In genomic region chr7:12949032-12949871, GRCm38 (mm10) we compare ENCODE assay signal across 8 mouse cellular contexts. TPM values are rescaled to one million over a fixed set of nuclear protein-coding genes. Genes with fewer than 3 reads are reported as not detected.
A peak's percentile ranks its signal among the peaks of the same experiment; 100 is the strongest.
DNase-seq lines count a peak whose midpoint lies in the region; ATAC-seq and TF ChIP-seq lines count a peak whose summit lies in the region.

No protein-coding gene starts in this region.

- H3K27ac ChIP-seq in CH12.LX (ENCODE audit: insufficient read depth, low read depth) = peak overlapping the region; percentile 33
- H3K27ac ChIP-seq in forebrain, embryonic 12.5 days = peak overlapping the region; percentile 86
- peak overlapping the region; percentile 69 for H3K27ac ChIP-seq in liver, postnatal 0 days (ENCODE audit: low read depth)
- peak overlapping the region; percentile 95 for H3K27ac ChIP-seq in neural tube, embryonic 14.5 days (ENCODE audit: low read depth, low read length)

- TF ChIP-seq CTCF in CH12.LX (conservative IDR thresholded peaks at IDR 0.05 in 1 of 2, IDR thresholded peaks at IDR 0.05 in 1 of 2; ENCODE audit: low read depth in 2 of 2, low read length in 2 of 2) = no peak
- TF ChIP-seq CTCF in liver, postnatal 0 days (IDR thresholded peaks at IDR 0.05; ENCODE audit: low read depth) = peak; percentile 20; the same call in 1 of the 2 replicates

- TF ChIP-seq EP300 in CH12.LX (IDR thresholded peaks at IDR 0.05; ENCODE audit: low read length) = no peak
- peak; percentile 36; the same call in 1 of the 2 replicates for TF ChIP-seq EP300 in liver, postnatal 0 days (IDR thresholded peaks at IDR 0.05; ENCODE audit: low read depth)

- H3K4me3 ChIP-seq in CH12.LX (replicated peaks in 1 of 3; ENCODE audit: low read depth in 2 of 3, low read length in 2 of 3, poor library complexity in 1 of 3) = peak overlapping the region; percentile 67 to 87 (median 78)
- H3K4me3 ChIP-seq in forebrain, embryonic 12.5 days (replicated peaks) = peak overlapping the region; percentile 42
- peak overlapping the region; percentile 58 for H3K4me3 ChIP-seq in liver, postnatal 0 days (ENCODE audit: low read depth, low read length)
- peak overlapping the region; percentile 47 for H3K4me3 ChIP-seq in neural tube, embryonic 14.5 days (ENCODE audit: low read depth, low read length)

- peak overlapping the region; percentile 88 for H3K9ac ChIP-seq in CH12.LX (ENCODE audit: insufficient read depth, low read depth)
- H3K9ac ChIP-seq in forebrain, embryonic 12.5 days = peak overlapping the region; percentile 58
- H3K9ac ChIP-seq in liver, postnatal 0 days (replicated peaks) = peak overlapping the region; percentile 70
- peak overlapping the region; percentile 70 for H3K9ac ChIP-seq in neural tube, embryonic 14.5 days (replicated peaks; ENCODE audit: low read depth, low read length)

- peak overlapping the region; percentile 96 for H3K4me2 ChIP-seq in CH12.LX (ENCODE audit: insufficient read depth, low read depth, poor library complexity, severe bottlenecking)
- H3K4me2 ChIP-seq in forebrain, embryonic 12.5 days = peak overlapping the region; percentile 69
- peak overlapping the region; percentile 75 for H3K4me2 ChIP-seq in liver, postnatal 0 days (ENCODE audit: low read depth, low read length)
- peak overlapping the region; percentile 90 for H3K4me2 ChIP-seq in neural tube, embryonic 14.5 days (ENCODE audit: low read depth, low read length)

- TF ChIP-seq RAD21 in CH12.LX (IDR thresholded peaks at IDR 0.05; ENCODE audit: low read depth, low read length) = no peak

- peaks cover 0 to 29% of the 10 kb centered on the region in 2 experiments; a peak in 3 of 4 replicates for H3K4me1 ChIP-seq in CH12.LX (ENCODE audit: control insufficient read depth in 1 of 2, insufficient read depth in 2 of 2)
- peaks cover 13% of the 10 kb centered on the region for H3K4me1 ChIP-seq in forebrain, embryonic 12.5 days
- H3K4me1 ChIP-seq in liver, postnatal 0 days (ENCODE audit: insufficient read depth) = peaks cover 16% of the 10 kb centered on the region
- H3K4me1 ChIP-seq in neural tube, embryonic 14.5 days (ENCODE audit: control insufficient read depth, insufficient read depth, low read length) = peaks cover 7% of the 10 kb centered on the region

- H3K27me3 ChIP-seq in CH12.LX (replicated peaks) = no peaks in the 10 kb centered on the region
- H3K27me3 ChIP-seq in forebrain, embryonic 12.5 days = no peaks in the 10 kb centered on the region; the same call in 1 of the 2 replicates
- no peaks in the 10 kb centered on the region for H3K27me3 ChIP-seq in liver, postnatal 0 days (ENCODE audit: insufficient read depth, low read length)
- H3K27me3 ChIP-seq in neural tube, embryonic 14.5 days (ENCODE audit: control insufficient read depth, insufficient read depth, low read length) = no peaks in the 10 kb centered on the region

- H3K36me3 ChIP-seq in CH12.LX (replicated peaks in 1 of 2; ENCODE audit: control insufficient read depth in 1 of 2, insufficient read depth in 1 of 2, low read length in 1 of 2) = no peaks in the 10 kb centered on the region
- no peaks in the 10 kb centered on the region for H3K36me3 ChIP-seq in forebrain, embryonic 12.5 days (replicated peaks)
- no peaks in the 10 kb centered on the region for H3K36me3 ChIP-seq in liver, postnatal 0 days (replicated peaks; ENCODE audit: insufficient read depth, low read length)
- H3K36me3 ChIP-seq in neural tube, embryonic 14.5 days (ENCODE audit: control insufficient read depth, insufficient read depth, low read length) = no peaks in the 10 kb centered on the region

- DNase-seq in CH12.LX (ENCODE audit: extremely low read depth) = peak; percentile 99
- peak; percentile 90 for DNase-seq in c-Kit-positive CD71-positive TER-119-positive erythroid progenitor cells, embryonic 14.5 days (ENCODE audit: low spot score)
- peak; percentile 94 to 96 for DNase-seq in heart, postnatal 10 days
- DNase-seq in large intestine, adult 2 months (ENCODE audit: low read depth, low spot score) = peak; percentile 88
- DNase-seq in liver, postnatal 0 days = peak; percentile 90
- DNase-seq in testis, postnatal 10 days (ENCODE audit: low spot score) = peak; percentile 90

- in situ Hi-C loops in CH12.LX (cut with MboI; ENCODE audit: low pct_ligation_motif_present, low pct_unique_long_range_greater_than_20kb, low sequenced_read_pairs) = no loop called here

- intact Hi-C loops in heart, postnatal 10 days (cut with DNase I) = loop anchor here (2.0 kb wide), 2 partner anchors 16 to 26 kb away; partner anchors contain the start of genes Rps5 and Zfp324

- dilution Hi-C loops in CH12.LX (cut with MboI; ENCODE audit: extremely low pct_ligation_motif_present, extremely low pct_unique_long_range_greater_than_20kb, low sequenced_read_pairs) = no loop called here

- 12% methylated on average over 35 of the region's 35 CpGs for whole genome bisulfite sequencing in forebrain, embryonic 12.5 days
- 8% methylated on average over 35 of the region's 35 CpGs for WGBS in large intestine, adult 2 months
- WGBS in liver, postnatal 0 days (ENCODE audit: insufficient replicate concordance) = 10% methylated on average over 35 of the region's 35 CpGs
- WGBS in neural tube, embryonic 14.5 days = 9% methylated on average over 35 of the region's 35 CpGs

- TF ChIP-seq POLR2A in CH12.LX (IDR thresholded peaks at IDR 0.05; ENCODE audit: low read depth, low read length) = peak; percentile 89

- peak; percentile 97 for ATAC-seq in forebrain, embryonic 12.5 days (ENCODE audit: low FRiP score)
- ATAC-seq in liver, postnatal 0 days = peak; percentile 98
- peak; percentile 98 for ATAC-seq in neural tube, embryonic 14.5 days (ENCODE audit: low read depth)

- H3K9me3 ChIP-seq in CH12.LX (replicated peaks; ENCODE audit: low read length) = no peaks in the 10 kb centered on the region
- H3K9me3 ChIP-seq in forebrain, embryonic 12.5 days = no peaks in the 10 kb centered on the region
- H3K9me3 ChIP-seq in liver, postnatal 0 days (ENCODE audit: low read length) = no peaks in the 10 kb centered on the region
- H3K9me3 ChIP-seq in neural tube, embryonic 14.5 days (ENCODE audit: control insufficient read depth, low read length) = no peaks in the 10 kb centered on the region

- H3K79me2 ChIP-seq in CH12.LX (replicated peaks; ENCODE audit: control insufficient read depth, extremely low read depth, insufficient read depth, poor library complexity, severe bottlenecking) = no peaks in the 10 kb centered on the region

TF ChIP-seq in CH12.LX, 34 proteins besides CTCF, POLR2A, EP300 and RAD21 (continues in another document):
- peak; percentile 35; the same call in 1 of the 2 replicates for TF ChIP-seq CHD2 (IDR thresholded peaks at IDR 0.05; ENCODE audit: low read length)
- TF ChIP-seq RCOR1 (conservative IDR thresholded peaks at IDR 0.05; ENCODE audit: low read depth, low read length) = no peak
- TF ChIP-seq MYC (IDR thresholded peaks at IDR 0.05; ENCODE audit: low read depth, low read length) = peak; percentile 88; the same call in 1 of the 2 replicates

RNA-seq across cellular contexts. Expression of gene Zfp324, which starts 16.4 kb away (rescaled TPM):
- total RNA-seq in CH12.LX (2012; rRNA removed) (6.4 and 8.7 TPM in 2 replicates), CH12.LX (2014; rRNA removed) (6.3 and 7.3 TPM in 2 replicates)
- polyA plus RNA-seq in CH12.LX (2012; ENCODE audit: insufficient read length, low read depth) = 3.8 and 4.2 TPM in 2 replicates
- polyA plus RNA-seq in forebrain, embryonic 12.5 days (2016; fragmentation: Nextera tagmentation; extraction: Ambion mirVana) = 11.3 and 12.4 TPM in 2 replicates
- total RNA-seq in heart, postnatal 10 days (2021) = 1 to 10 TPM; 4.0 to 7.4 TPM
- 3.9 and 5.2 TPM in 2 replicates for polyA plus RNA-seq in large intestine, adult 2 months (2012; rRNA removed)
- 1.5 and 1.9 TPM in 2 replicates for polyA plus RNA-seq in liver, postnatal 0 days (2015; fragmentation: Nextera tagmentation; extraction: Ambion mirVana)
- polyA plus RNA-seq in neural tube, embryonic 14.5 days (2014; fragmentation: Nextera tagmentation; extraction: Ambion mirVana) = 10.6 and 12.7 TPM in 2 replicates

RNA-seq across cellular contexts. Expression of gene Rnf225, which starts 22.0 kb away (rescaled TPM):
- total RNA-seq in CH12.LX (2012; rRNA removed) (1.1 and 1.3 TPM in 2 replicates), CH12.LX (2014; rRNA removed) (0.89 and 0.90 TPM in 2 replicates)
- polyA plus RNA-seq in CH12.LX (2012; ENCODE audit: insufficient read length, low read depth) = 3.4 and 4.0 TPM in 2 replicates
- polyA plus RNA-seq in forebrain, embryonic 12.5 days (2016; fragmentation: Nextera tagmentation; extraction: Ambion mirVana) = 0.81 and 0.83 TPM in 2 replicates
- total RNA-seq in heart, postnatal 10 days (2021) = under 1 TPM; 0.36 to 0.37 TPM
- polyA plus RNA-seq in large intestine, adult 2 months (2012; rRNA removed) = 0.20 and 0.27 TPM in 2 replicates
- 0.05 TPM in 2 replicates for polyA plus RNA-seq in liver, postnatal 0 days (2015; fragmentation: Nextera tagmentation; extraction: Ambion mirVana)
- polyA plus RNA-seq in neural tube, embryonic 14.5 days (2014; fragmentation: Nextera tagmentation; extraction: Ambion mirVana) = 0.68 and 1.3 TPM in 2 replicates

RNA-seq across cellular contexts. Expression of gene Rps5, which starts 27.2 kb away (rescaled TPM):
- total RNA-seq in CH12.LX (2012; rRNA removed) = 3,671 and 4,026 TPM in 2 replicates
- total RNA-seq in CH12.LX (2014; rRNA removed) = 3,631 and 4,293 TPM in 2 replicates
- 2,088 and 2,166 TPM in 2 replicates for polyA plus RNA-seq in CH12.LX (2012; ENCODE audit: insufficient read length, low read depth)
- 585 and 638 TPM in 2 replicates for polyA plus RNA-seq in forebrain, embryonic 12.5 days (2016; fragmentation: Nextera tagmentation; extraction: Ambion mirVana)
- 100 to 1,000 TPM; 740 to 748 TPM for total RNA-seq in heart, postnatal 10 days (2021)
- 2,560 and 2,617 TPM in 2 replicates for polyA plus RNA-seq in large intestine, adult 2 months (2012; rRNA removed)
- polyA plus RNA-seq in liver, postnatal 0 days (2015; fragmentation: Nextera tagmentation; extraction: Ambion mirVana) = 556 and 564 TPM in 2 replicates
- 687 and 695 TPM in 2 replicates for polyA plus RNA-seq in neural tube, embryonic 14.5 days (2014; fragmentation: Nextera tagmentation; extraction: Ambion mirVana)

RNA-seq across cellular contexts. Expression of gene Zfp446, which starts 28.4 kb away (rescaled TPM):
- 7.5 and 7.8 TPM in 2 replicates for total RNA-seq in CH12.LX (2012; rRNA removed)
- total RNA-seq in CH12.LX (2014; rRNA removed) = 11.9 and 12.8 TPM in 2 replicates
- 12.5 and 12.9 TPM in 2 replicates for polyA plus RNA-seq in CH12.LX (2012; ENCODE audit: insufficient read length, low read depth)
- polyA plus RNA-seq in forebrain, embryonic 12.5 days (2016; fragmentation: Nextera tagmentation; extraction: Ambion mirVana) = 15.3 and 15.7 TPM in 2 replicates
- total RNA-seq in heart, postnatal 10 days (2021) = 1 to 10 TPM; 3.9 to 4.4 TPM
- polyA plus RNA-seq in large intestine, adult 2 months (2012; rRNA removed) = 2.5 and 3.4 TPM in 2 replicates
- polyA plus RNA-seq in liver, postnatal 0 days (2015; fragmentation: Nextera tagmentation; extraction: Ambion mirVana) = 1.6 and 1.8 TPM in 2 replicates
- polyA plus RNA-seq in neural tube, embryonic 14.5 days (2014; fragmentation: Nextera tagmentation; extraction: Ambion mirVana) = 9.8 and 10.3 TPM in 2 replicates

RNA-seq across cellular contexts. Expression of gene Slc27a5, which starts 48.7 kb away (rescaled TPM):
- total RNA-seq in CH12.LX (2012; rRNA removed) = 0.04 TPM in 1 of 2 replicates, not detected in the other
- not detected in 2 replicates for total RNA-seq in CH12.LX (2014; rRNA removed)
- not detected in 2 replicates for polyA plus RNA-seq in CH12.LX (2012; ENCODE audit: insufficient read length, low read depth)
- 0.14 and 0.18 TPM in 2 replicates for polyA plus RNA-seq in forebrain, embryonic 12.5 days (2016; fragmentation: Nextera tagmentation; extraction: Ambion mirVana)
- total RNA-seq in heart, postnatal 10 days (2021) = not detected
- polyA plus RNA-seq in large intestine, adult 2 months (2012; rRNA removed) = 0.09 and 0.23 TPM in 2 replicates
- polyA plus RNA-seq in liver, postnatal 0 days (2015; fragmentation: Nextera tagmentation; extraction: Ambion mirVana) = 103 and 122 TPM in 2 replicates
- 0.17 and 0.37 TPM in 2 replicates for polyA plus RNA-seq in neural tube, embryonic 14.5 days (2014; fragmentation: Nextera tagmentation; extraction: Ambion mirVana)

Comparison
In these comparisons a context has a peak if more than half of its experiments do, and no peak if none do; other contexts are left out.
1. Peak in every context shown above with its lines: DNase-seq, ATAC-seq, H3K4me3 ChIP-seq and H3K27ac ChIP-seq.
2. H3K27ac ChIP-seq: peak in every context shown above with its lines; median percentile 95 in neural tube, embryonic 14.5 days; 86 in forebrain, embryonic 12.5 days; 69 in liver, postnatal 0 days; 33 in CH12.LX.